Mouse (Mus musculus) kidney, adult 8-10 months (tissue): ENCODE results near the gene Klf4.

Experiments
- DNase-seq, 2 experiments: peaks; one replicate each; pipeline ENCODE4 v3.0.0; 2022

Gene Klf4

DNA sequence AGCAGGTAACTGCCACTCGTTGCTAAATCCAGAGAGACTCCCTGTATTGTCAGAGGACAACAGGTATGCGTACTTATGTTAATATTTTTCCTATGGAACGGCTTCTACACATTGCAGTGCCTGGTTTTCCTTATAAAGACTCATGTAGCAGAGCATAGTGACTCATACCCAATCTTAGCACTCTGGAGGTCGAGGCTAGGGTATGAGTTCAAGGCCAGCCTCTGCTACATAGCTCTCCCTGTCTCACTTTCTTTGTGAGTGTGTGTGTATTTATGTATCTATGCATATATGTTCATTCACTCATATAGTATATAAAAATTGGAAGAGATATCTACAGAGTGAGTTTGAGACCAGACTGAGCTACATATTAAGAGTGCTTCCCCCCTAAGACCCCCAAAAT lies 8.3 kb downstream of the Klf4 start:
- DNase-seq = no peak

DNA sequence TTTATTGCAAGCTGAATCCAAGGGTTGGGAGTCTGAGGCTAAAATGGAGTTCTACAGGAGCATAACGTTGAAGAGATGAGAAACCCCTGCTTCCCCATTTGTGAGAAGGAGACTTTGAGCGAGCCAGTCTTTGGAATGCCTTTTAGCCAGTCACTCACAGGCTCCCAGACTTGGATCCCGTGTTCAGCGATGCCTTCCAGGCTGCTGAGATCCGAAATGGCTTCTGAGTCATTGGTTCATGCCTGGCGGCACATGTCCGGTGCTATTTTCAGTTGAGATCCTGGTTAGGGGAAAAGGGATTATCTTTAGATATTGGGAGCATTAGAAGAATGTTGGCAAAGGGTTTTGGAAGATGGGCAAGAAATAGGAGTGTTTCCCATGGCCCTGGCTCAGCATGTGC lies 14.8 kb downstream of the Klf4 start:
- no peak for DNase-seq

DNA sequence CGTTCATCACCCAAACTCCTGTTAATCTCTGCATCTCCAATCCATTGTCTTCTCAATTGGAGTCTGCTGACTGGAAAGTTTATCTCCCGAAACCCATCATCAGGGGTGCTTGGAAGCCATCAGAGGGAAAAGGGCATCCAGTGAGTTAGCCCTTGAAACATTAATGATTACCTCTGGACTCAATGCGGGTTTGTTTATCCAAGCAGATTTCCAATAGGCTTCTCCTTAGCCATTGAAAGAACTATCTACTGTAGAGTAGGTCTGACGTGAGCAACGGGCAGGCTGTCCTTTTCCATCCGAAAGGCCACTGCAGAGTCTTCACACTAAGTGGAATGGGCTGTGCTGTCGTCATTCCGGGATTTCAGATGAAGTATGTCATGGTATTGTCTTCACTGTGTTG lies 16.2 kb downstream of the Klf4 start:
- DNase-seq = no peak

DNA sequence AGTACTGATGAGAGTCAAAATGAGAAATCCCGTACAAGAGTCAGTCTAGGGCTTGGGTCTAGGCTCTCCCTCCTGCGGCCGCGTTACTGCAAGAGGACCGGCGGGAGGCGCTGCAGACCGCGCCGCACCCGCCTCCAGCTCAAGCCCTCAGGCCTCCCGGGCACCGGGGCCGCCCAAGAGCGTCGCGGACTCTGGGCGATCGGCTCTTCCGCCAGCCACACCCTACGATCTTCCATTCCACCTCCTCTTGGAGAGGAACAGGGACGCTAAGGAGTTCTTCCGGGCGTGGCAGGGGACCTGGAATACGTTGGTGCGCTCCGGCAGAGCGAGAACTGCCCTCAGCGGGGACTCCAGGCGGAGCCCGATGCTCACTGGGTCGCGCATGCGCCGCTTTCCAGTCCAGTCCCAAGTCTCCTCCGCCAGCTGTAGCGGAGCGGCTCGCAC lies 17.5 kb downstream of the Klf4 start:
- peak; percentile 51 to 70 for DNase-seq

DNA sequence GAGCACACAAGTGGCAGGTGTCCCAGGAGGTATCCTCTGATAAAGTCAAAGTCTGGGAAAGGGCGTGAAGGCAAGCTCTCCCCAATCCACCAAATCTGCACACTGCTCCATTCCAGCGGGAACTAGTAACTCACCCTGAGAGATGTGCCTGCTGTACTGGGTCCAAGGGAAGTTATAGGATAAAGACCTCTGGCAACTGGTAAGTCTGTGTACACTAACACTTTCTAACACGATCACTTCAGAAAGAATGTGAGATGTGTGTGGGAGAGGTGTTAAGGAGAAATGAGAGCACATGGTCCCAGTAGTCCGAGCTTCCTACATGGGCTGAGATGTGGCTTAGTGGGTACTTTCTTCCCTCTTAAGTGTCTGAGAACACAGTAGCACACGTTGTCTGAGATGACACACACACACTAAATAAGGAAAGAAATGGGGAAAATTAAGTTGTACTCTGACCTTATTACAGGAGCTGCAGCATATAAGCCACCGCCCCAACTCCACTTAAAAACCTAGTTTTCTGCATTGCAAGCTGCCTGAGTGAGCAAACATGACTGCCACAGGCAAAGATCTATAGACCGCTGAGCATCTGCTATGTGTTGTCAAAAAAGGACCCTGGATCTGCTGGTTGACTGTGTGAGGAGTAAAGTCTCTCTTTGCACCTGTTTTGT lies 18.5 kb downstream of the Klf4 start:
- no peak for DNase-seq

DNA sequence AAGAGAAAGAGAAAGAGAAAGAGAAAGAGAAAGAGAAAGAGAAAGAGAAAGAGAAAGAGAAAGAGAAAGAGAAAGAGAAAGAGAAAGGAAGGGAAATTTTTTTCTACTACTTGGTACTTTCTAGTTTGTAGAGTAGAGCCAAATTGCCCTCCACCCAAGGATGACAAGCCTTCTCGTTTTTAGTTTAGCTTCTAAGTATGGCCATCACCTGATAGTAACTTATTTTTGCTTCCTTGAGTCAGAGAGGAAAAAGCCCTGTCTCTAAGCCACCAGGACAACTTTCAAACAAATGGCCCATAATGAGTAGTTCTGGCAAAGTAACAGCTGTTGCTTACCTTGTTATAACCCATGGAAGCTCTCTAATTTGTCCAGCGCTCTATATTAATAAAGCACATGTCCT lies 20.9 kb downstream of the Klf4 start:
- no peak for DNase-seq

DNA sequence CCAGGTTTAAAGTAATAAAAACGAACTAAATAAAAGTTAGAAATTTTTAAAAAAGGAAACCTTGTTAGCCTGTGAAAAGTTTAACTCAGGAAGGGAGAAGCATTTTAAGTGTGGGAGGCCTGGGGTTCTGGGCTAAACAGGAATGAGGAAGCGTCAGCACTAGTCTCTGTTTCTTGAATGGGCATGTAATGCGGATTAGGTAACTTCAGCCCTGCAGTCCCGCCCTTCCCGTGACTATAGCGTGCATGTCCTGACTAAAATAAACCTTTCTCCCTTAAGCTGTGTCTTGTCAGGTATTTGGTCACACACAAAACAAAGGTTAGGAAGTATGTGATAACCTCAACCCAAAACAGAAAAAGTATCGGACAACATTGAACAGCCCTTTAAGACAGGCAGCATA lies 23.6 kb downstream of the Klf4 start:
- no peak for DNase-seq

DNA sequence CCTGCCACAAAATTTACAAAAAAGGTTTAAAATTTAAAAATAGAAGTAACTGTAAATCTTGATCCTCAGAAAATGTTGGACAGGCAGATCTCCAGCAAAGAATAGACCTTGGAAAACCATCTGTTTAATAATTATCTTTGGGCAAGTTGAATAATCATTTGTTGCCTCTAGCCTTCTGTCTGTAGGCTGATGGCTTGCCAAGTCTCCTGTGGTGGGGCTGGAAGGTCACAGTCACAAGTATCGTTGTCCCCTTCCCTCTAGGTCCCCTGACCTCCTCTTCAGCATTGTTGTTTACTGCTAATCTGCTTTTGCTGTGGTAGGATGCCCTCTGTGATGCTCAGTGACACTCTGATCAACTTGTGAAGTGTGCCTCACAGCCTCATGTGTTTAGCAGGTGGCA lies 33.6 kb downstream of the Klf4 start:
- peak; percentile 10 to 27 for DNase-seq

DNA sequence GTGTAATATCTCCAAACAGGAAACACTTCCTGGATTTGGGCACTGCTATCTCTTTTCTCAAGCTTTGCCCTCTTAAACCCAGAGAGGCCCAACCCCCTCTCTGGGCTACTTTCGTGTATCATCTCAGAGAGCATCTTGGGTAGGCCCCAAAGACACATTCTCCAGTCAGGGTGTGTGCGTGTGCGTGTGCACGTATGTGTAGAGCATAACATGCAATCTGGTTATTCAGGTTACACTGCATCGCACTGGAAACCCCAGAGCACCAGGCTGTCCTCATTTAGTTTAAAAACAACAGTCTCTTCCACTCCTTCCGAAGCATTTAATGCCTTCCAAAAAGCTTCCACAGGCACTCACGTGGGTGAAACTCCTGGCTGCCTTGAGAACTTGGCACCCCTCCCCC lies 35.9 kb downstream of the Klf4 start:
- DNase-seq = no peak

DNA sequence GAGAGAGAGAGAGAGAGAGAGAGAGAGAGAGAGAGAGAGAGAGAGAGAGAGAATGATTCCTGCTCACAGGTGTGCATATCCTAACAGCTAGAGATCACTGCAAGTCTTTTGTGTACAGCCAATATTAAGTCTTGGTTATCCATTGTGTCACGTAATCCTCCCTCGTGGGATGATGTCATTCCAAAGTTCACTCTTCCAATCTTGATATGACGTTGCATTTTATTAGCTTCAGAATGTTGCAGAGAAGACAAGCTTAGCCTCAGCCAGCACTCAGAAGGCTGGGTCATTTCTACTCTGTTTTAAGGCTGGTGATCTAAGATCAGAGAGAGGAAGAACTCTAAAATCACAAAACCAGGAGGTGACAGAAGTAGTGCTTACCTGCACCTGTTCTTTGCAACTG lies 39.0 kb downstream of the Klf4 start:
- DNase-seq = no peak

DNA sequence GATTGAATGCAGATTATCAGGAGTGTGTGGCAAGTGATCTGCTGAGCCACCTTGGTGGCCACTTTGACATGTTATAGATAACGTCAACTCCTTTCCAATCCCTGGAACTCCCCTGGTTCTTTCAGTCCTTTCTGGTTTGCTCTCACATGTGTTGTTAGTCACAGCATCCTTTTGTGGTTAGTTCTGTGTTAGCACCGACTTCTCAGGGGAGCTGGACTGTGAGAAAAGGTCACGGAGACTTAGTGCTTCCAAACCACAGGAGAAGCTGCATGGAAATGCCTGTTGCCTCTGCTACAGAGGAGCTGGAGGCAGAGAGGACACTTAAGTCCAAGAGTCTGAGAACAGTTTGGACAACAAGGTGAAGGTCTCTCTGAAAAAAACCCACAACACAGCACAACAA lies 42.9 kb downstream of the Klf4 start:
- DNase-seq = no peak

DNA sequence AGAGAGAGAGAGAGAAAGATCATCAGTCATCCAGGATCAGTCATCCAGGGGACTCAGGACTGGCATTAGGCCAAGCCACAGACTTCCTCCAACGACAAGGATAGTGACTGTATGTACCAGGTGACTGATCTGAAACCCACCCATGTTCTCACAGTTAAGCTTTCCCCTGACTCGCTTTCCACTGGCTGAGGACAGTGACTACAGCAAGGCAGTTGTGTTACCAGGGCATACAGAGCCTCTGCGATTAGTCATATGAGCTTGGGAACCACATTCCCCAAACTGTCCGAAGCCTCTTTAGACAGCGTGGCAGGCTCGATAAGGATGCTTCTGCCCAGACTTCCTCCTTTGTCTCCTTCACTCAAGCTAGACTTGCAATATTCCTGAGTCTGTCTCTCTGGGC lies 43.7 kb downstream of the Klf4 start:
- DNase-seq = no peak

DNA sequence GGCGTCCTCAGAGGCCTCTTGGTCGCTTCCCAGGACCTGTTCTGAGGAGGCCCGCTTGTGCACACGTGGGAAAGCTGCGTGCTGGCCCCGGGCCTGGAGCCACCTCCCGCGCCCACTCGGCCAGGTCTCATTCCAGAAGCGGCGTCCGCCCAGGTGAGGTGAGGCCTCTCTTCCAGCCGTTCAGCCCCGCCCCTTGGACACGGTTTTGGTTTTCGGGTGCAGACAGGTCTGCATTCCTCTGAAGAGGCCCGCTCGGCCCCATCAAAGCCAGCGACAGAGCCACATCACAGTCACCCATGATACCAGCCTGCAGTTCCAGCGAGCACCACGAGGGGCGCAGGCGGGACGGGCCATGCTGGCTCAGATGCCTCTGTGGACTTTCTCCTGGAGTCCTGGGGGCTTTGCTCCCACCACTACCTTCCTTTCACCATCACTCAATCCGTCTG lies 51.9 kb downstream of the Klf4 start:
- peak; percentile 22 to 67 for DNase-seq

DNA sequence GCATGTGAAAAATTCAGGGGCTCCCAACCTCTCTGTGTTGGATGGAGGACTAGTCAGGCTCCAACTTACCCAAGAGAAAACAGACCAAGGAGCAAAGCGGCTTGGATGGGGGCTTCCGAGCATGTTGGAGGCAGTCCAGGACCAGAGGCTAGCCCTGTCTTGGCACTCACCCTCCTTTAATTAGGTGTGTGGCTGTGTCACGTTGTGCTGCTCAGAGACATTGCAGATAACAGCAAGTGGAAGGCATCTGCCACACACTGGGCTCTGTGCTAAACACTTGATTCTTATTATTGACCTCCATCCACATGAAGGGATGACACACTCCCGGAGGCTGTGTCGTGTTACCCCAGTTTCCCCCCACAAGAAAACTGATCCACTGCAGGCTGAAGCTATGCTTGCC lies 53.9 kb downstream of the Klf4 start:
- DNase-seq = no peak

DNA sequence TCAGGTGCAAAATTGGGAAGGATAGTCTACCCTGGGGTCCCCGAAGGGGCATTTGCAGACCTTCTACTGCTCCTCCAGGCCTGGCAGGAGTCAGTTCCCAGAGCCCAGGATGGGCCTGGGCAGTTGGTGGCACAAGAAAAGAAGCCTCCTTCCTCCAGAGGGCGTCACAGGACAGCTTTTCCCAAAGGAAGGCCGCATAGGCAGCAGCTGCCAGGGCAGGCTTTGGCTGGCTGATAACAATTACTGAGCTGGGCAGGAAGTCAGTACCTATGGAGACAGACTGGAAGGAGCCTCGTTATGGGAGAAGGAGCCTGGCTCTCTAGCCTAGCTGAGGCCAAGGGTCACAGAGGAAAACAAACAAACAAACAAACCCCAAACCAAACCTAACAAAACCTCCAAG lies 54.3 kb downstream of the Klf4 start:
- DNase-seq = peak in 1 of 2 experiments; percentile 49

DNA sequence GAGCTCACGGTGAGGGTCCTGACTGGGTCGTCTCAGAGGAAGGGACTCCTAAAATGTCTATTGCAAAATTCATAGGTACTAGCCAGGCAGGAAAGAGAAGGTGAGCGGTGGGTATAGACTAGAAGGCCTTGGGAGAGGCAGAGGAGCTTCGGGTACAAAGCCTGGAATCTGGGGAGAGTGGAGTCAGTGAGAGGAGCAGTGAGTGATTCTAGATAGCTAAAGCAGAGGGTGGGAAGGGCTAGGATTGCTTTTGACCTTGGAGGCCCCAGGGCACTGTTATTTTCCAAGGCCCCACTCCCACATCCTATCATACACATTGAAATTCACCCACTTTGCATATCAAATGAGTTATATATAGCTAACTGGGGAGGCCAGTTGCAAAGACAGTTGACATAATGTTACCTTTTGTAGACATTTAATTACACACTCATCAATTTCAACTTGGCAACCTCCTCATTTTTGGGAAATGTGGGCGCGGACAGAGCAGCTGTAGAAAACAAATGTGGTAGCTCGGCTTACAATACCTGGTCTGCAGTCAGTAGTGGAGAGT lies 55.0 kb downstream of the Klf4 start:
- DNase-seq = no peak
